Mouse (Mus musculus): Measurements from ENCODE around the gene Hba-a2. TPM values are rescaled to one million over a fixed set of nuclear protein-coding genes. Genes with fewer than 3 reads are reported as not detected.

Gene Hba-a2
- total RNA-seq, 2 experiments from 2014 or later, result 1,676 to 2,955 TPM

GRCm38 (mm10) chr11:32320507-32321195 is 24.4 kb downstream of the Hba-a2 start:
- no peak for DNase-seq

- DNase-seq, result peak; percentile 66 to 78
Observed at GRCm38 (mm10) chr11:32321196-32321565, 24.9 kb downstream of the Hba-a2 start.

- DNase-seq, result peak; percentile 86 to 90
Observed at GRCm38 (mm10) chr11:32324609-32325008, 28.3 kb downstream of the Hba-a2 start.

GRCm38 (mm10) chr11:32331075-32331474 is 34.8 kb downstream of the Hba-a2 start:
- DNase-seq, result peak; percentile 27 to 63

DNA sequence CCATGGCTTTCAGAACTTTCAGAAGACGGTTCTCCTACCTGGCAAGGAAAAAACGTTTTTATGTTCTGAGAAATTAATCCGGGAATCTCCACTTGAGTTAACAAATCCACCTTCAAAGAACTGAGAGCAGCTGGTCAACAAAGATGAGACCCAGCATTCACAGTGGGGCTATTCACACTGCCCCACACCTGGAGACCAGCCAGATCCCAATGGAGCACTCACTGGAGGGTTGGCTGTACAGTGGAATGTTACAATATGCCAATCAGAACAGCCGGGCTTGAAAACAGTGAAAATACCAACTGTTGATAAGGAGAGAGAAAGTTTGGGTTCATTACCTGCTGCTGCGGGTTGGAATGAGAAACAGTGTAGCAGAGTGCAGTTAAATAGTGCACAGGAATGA is 35.6 kb downstream of the Hba-a2 start:
- DNase-seq, result no peak

- DNase-seq, result no peak
Observed at GRCm38 (mm10) chr11:32333235-32333634, 36.9 kb downstream of the Hba-a2 start.

- no peak for DNase-seq
Observed at GRCm38 (mm10) chr11:32336435-32336907, 40.2 kb downstream of the Hba-a2 start.

DNA sequence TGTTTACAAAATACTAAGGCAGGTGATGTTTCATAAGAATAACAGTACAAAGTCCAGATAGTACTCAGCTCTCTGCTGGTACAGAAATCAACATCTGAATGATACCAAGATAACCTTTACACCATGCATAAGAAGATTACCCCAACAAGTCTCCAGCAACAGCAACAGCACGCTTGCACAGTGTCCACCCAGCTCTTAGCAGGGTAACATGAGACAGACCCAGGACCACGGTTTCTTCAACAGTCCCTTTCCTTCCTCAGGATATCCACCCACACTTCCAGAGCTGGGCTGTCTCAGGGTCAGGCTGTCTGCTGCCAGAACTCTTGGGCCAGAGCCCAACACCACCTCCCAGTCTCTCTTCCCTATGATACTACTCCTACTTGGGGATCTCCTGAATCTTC is 42.8 kb downstream of the Hba-a2 start:
- peak; percentile 55 to 59 for DNase-seq

GRCm38 (mm10) chr11:32340476-32341473 is 44.5 kb downstream of the Hba-a2 start:
- peak; percentile 61 to 71 for DNase-seq

DNA sequence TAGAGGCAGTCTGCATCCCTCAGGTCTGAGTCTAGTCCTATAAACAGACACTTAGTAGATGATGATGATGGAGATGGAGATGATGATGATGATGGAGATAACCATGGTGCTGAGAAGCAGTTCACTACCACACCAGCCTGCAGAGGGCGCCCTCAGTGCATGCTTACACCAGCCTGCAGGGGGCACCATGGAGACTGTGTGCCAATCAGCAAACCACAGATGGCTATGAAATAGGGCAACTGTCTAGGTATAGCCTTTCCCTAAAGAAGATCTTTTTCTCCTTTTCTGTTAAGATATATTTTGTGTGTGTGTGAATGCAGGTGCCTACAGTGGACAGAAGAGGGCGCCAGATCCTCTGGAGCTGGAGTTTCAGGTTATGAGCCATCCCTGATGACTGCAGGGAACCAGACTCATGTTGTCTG is 46.5 kb downstream of the Hba-a2 start:
- peak; percentile 53 to 59 for DNase-seq

DNA sequence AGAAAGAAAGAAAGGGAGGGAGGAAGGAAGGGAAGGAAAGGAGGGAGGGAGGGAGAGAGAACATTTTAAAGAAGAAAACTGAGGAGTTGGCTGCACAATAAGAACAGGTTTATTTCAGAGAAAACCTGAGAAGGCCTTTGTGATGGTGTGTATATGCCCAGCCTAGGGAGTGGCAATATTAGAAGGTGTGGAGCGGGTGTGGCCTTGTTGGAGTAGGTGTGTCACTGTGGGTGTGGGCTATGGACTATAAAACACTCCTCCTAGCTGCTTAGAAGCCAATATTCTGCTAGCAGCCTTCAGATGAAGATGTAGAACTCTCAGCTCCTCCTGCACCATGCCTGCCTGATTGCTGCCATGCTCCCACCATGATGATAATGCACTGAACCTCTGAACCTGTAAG is 47.1 kb downstream of the Hba-a2 start:
- no peak for DNase-seq

- DNase-seq, result no peak
Observed at GRCm38 (mm10) chr11:32345504-32346297, 49.4 kb downstream of the Hba-a2 start.

Other genes starting within 250 kb of the Hba-a2 start
- gene Il9r, start 96.2 kb upstream of the Hba-a2 start, total RNA-seq (2021), result under 1 TPM; 0.26 to 0.96 TPM
- 10 to 100 TPM; 14.8 to 19.4 TPM for gene Snrnp25, start 91.1 kb upstream of the Hba-a2 start, total RNA-seq (2021)
- 10 to 100 TPM; 24.7 to 36.8 TPM for gene Rhbdf1, start 74.2 kb upstream of the Hba-a2 start, total RNA-seq (2021)
- 10 to 100 TPM; 22.1 to 22.7 TPM for gene Mpg, start 70.0 kb upstream of the Hba-a2 start, total RNA-seq (2021)
- 10 to 100 TPM; 62.9 to 65.2 TPM for gene Nprl3, start 28.8 kb upstream of the Hba-a2 start, total RNA-seq (2021)
- not detected for gene Hba-x, start 20.1 kb upstream of the Hba-a2 start, total RNA-seq (2021)
- 1,000 to 10,000 TPM; 2,230 to 3,771 TPM for gene Hba-a1, start 13.0 kb upstream of the Hba-a2 start, total RNA-seq (2021)
- gene Hbq1b, start 9.5 kb upstream of the Hba-a2 start, total RNA-seq (2021), result not detected
- gene Hbq1a, start 3.6 kb downstream of the Hba-a2 start, total RNA-seq (2021), result under 1 TPM; 0.49 to 0.93 TPM
- gene Sh3pxd2b, start 51.3 kb downstream of the Hba-a2 start, total RNA-seq (2021), result 10 to 100 TPM in 1 of 2 experiments, 1 to 10 TPM in 1; 5.7 to 10.7 TPM
- gene Ubtd2, start 158.9 kb downstream of the Hba-a2 start, total RNA-seq (2021), result 10 to 100 TPM; 15.3 to 15.5 TPM
- 1 to 10 TPM in 1 of 2 experiments, under 1 TPM in 1; 0.89 to 1.2 TPM for gene Efcab9, start 235.6 kb downstream of the Hba-a2 start, total RNA-seq (2021)
- gene Stk10, start 236.8 kb downstream of the Hba-a2 start, total RNA-seq (2021), result 10 to 100 TPM in 1 of 2 experiments, 1 to 10 TPM in 1; 9.0 to 13.3 TPM

All from adrenal gland, postnatal 36 days (tissue).